Mouse (Mus musculus) heart, embryonic 15.5 days (tissue): ENCODE data around the gene Dpp9. TPM values are rescaled to one million over a fixed set of nuclear protein-coding genes. Genes with fewer than 3 reads are reported as not detected.

Experiments used
- ATAC-seq: fragments of 200-750 bp; cut with Nextera tagmentation; replicated peaks from 2 replicates; pipeline ENCODE4 v1.8.0; 2017; ENCODE audit warnings: low read depth, moderate TSS enrichment; ENCODE audit not compliant: insufficient number of reproducible peaks, insufficient read depth, low FRiP score
- H3K27ac ChIP-seq: fragments of 300-500 bp; sonication (generic); 2 replicates; pipeline ENCODE4 v1.5.1; 2015; ENCODE audit warnings: mild to moderate bottlenecking, inconsistent platforms
- H3K27me3 ChIP-seq: fragments of 300-500 bp; sonication (generic); 2 replicates; pipeline ENCODE4 v1.6.1; 2015; ENCODE audit warnings: inconsistent platforms
- H3K36me3 ChIP-seq: fragments of 300-500 bp; sonication (generic); 2 replicates; pipeline ENCODE4 v1.6.1; 2015; ENCODE audit warnings: mild to moderate bottlenecking, inconsistent platforms
- H3K4me1 ChIP-seq: fragments of 300-500 bp; sonication (generic); replicated peaks from 2 replicates; pipeline ENCODE4 v1.6.1; 2015; ENCODE audit warnings: inconsistent platforms
- H3K4me2 ChIP-seq: fragments of 300-500 bp; sonication (generic); 2 replicates; pipeline ENCODE4 v1.6.1; 2015; ENCODE audit warnings: inconsistent platforms, mild to moderate bottlenecking, moderate library complexity
- H3K4me3 ChIP-seq: fragments of 300-500 bp; sonication (generic); 2 replicates; pipeline ENCODE4 v1.5.1; 2015; ENCODE audit warnings: mild to moderate bottlenecking, inconsistent platforms
- H3K9ac ChIP-seq: fragments of 300-500 bp; sonication (generic); 2 replicates; pipeline ENCODE4 v1.6.1; 2015; ENCODE audit warnings: mild to moderate bottlenecking, inconsistent platforms
- H3K9me3 ChIP-seq: fragments of 300-500 bp; sonication (generic); replicated peaks from 2 replicates; pipeline ENCODE4 v1.6.1; 2016; ENCODE audit warnings: inconsistent platforms
- WGBS: fragments of 180-500 bp; shearing (Covaris S2); methylation state at CpG from one replicate; pipeline ENCODE4 v1.1.7; 2015; ENCODE audit warnings: mixed read lengths; 5-methylcytosine and 5-hydroxymethylcytosine counted together
- polyA plus RNA-seq: library from polyadenylated mRNA; unstranded; fragments of >200 nt; fragmentation: Nextera tagmentation; extraction: Ambion mirVana; gene quantifications from 2 replicates; pipeline ENCODE4 v1.2.1, GENCODE M21; 2015

Gene Dpp9
- polyA plus RNA-seq, 1 experiment from 2014 or later, result 19.7 TPM

DNA sequence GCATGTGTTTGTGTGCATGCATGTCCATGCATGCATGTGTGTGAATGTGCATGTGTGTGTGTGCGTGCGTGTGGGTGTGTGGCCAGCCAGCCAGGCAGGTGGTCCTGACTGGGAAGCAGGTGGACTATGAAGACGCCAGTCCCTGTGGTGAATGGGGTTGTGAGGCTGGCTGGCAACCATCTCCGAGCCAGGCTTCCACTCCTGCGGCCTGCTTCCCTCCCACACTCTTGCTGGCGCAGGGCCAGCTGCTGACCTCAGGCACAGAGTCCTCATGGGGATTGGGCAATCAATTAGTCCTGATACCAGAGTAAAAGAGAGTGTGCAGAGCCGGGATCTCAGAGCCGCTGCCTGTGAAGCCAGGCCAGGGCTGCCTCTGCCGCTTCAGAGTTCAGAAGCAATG lies 65.1 kb downstream of the Dpp9 start:
- H3K27me3 ChIP-seq, result peaks cover 90% of the 10 kb centered on the region
- H3K27ac ChIP-seq, result no peak overlapping the region
- H3K9ac ChIP-seq, result no peak overlapping the region
- H3K4me1 ChIP-seq, result peaks cover 11% of the 10 kb centered on the region
- no peaks in the 10 kb centered on the region for H3K9me3 ChIP-seq
- no peak for ATAC-seq
- 30% methylated on average over 9 of the region's 9 CpGs for WGBS
- H3K4me3 ChIP-seq, result no peak overlapping the region
- no peak overlapping the region for H3K4me2 ChIP-seq
- H3K36me3 ChIP-seq, result no peaks in the 10 kb centered on the region

DNA sequence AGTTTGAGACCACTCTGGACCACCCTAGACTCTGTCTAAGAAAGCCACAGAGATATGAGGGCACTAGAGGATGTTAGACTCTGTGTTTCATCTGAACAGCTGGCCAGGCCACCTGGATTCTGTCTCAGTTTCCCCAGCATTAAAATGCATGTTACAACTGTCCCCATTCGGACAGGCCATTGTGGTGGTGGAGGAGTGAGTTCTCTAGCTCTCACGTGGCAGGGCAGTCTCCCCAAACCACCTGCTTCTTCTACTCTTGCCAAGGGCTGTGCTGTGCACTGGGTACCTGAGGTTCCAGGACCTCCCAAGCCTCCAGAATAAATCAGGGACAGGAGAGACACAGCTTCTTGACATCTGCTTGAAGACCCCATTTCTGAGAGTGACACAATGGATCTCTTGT lies 68.8 kb downstream of the Dpp9 start:
- Histone ChIP-seq H3K4me2 (no peak overlapping the region), H3K27me3 (peaks cover 90% of the 10 kb centered on the region), H3K4me3 (no peak overlapping the region), H3K27ac (no peak overlapping the region), H3K9me3 (no peaks in the 10 kb centered on the region), H3K36me3 (no peaks in the 10 kb centered on the region), H3K9ac (no peak overlapping the region), H3K4me1 (peaks cover 13% of the 10 kb centered on the region)
- 37% methylated on average over 2 of the region's 2 CpGs for WGBS
- ATAC-seq, result no peak

DNA sequence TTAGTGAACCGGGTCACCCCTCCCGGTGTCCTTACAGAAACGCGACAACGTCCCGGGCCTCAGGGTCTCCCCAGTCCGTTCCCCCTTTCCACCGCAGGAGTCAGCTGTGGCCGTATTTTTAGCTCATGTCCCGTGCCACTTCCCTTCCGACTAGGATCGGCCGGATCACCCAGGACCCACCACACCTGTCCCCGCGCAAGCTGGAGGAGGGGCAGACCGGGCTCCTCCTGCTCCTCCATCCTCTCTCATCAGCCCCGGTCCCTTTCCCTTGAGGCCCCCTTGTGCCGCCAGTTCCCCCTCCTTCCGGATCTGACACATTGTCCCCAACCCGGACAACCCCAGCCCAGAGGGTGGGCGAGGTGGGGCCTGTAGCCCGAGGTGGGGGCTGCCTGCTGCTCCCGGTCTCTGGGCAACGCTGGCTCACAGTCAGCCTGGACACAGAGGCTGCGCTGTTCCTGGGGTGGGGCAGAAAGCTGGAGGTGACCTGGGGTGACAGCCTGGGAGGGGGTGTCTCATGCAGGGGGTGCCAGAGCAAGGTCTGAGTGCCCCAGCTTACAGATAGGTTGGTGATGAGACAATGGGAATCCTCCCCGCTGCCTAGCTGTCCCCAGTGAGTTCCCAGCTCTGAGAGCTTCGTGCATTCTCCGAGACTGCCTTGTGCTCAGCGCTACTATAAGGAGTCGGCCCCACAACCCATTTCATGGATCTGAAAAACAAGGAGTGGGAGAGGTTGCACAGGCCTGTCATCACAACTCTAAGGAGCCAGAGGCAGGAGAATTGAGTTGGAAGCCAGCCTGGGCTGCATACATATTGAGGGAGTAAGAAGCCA lies 69.7 kb downstream of the Dpp9 start:
- H3K4me2 ChIP-seq, result peak overlapping the region; percentile 45
- no peak overlapping the region for H3K27ac ChIP-seq
- 0 out of 2 replicates have a peak overlapping the region, but pooled peaks have one; percentile 17 for H3K9ac ChIP-seq
- peaks cover 13% of the 10 kb centered on the region for H3K4me1 ChIP-seq
- peak overlapping the region; percentile 8 for H3K4me3 ChIP-seq
- 0 out of 2 replicates have a peak, but pooled peaks have one; percentile 11 for ATAC-seq
- H3K36me3 ChIP-seq, result no peaks in the 10 kb centered on the region
- no peaks in the 10 kb centered on the region for H3K9me3 ChIP-seq
- H3K27me3 ChIP-seq, result peaks cover 90% of the 10 kb centered on the region
- WGBS, result 2% methylated on average over 30 of the region's 30 CpGs

DNA sequence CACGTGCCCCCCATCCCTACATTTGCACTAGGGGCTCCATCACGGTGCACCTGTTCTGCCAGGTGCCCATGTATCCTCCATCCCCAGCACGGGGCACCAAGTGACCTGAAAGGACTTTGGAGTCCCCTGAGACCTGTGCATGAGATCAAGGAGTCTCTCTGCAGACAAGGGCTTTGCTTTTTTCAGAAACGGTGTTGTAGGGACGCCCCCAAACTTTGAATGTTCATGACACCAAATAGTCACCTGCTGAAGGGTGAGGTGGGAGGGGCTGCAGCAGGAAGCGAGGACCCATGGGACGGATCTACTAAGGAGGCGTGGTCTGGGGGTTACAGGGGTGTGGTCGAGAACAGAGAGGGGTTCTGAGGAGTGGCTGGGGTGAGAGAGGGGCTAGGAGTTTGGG lies 70.4 kb downstream of the Dpp9 start:
- Histone ChIP-seq H3K4me2 (peak overlapping the region; percentile 45), H3K27ac (no peak overlapping the region), H3K4me1 (peaks cover 7% of the 10 kb centered on the region), H3K9ac (0 out of 2 replicates have a peak overlapping the region, but pooled peaks have one; percentile 17), H3K9me3 (no peaks in the 10 kb centered on the region), H3K36me3 (no peaks in the 10 kb centered on the region), H3K4me3 (peak overlapping the region; percentile 8; the same call in 1 of the 2 replicates), H3K27me3 (peaks cover 91% of the 10 kb centered on the region)
- no peak for ATAC-seq
- 22% methylated on average over 9 of the region's 9 CpGs for WGBS

DNA sequence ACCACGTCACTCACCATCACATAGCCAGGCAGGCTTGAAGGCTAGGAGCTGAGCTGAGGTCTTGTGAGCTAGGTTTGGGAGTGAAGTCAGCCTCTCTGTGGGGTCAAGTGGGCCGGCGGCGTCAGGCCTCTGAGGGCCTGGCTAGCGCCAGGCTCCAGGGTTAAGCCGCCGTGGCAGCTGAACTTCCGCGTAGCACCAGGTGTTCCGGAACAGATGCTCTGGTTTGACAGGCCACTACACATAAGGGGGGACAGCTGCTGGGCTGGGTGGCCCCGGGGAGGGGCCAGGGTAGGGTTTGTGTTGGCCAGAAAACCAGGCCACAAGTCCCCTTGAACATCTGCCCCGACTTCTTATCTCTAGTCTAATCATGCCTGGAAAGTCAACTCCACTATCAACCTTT lies 71.3 kb downstream of the Dpp9 start:
- no peak overlapping the region for H3K4me2 ChIP-seq
- H3K9ac ChIP-seq, result no peak overlapping the region
- H3K9me3 ChIP-seq, result no peaks in the 10 kb centered on the region
- 49% methylated on average over 12 of the region's 12 CpGs for WGBS
- peaks cover 8% of the 10 kb centered on the region for H3K4me1 ChIP-seq
- no peak overlapping the region for H3K27ac ChIP-seq
- H3K27me3 ChIP-seq, result peaks cover 94% of the 10 kb centered on the region
- no peak for ATAC-seq
- H3K36me3 ChIP-seq, result no peaks in the 10 kb centered on the region
- H3K4me3 ChIP-seq, result no peak overlapping the region

DNA sequence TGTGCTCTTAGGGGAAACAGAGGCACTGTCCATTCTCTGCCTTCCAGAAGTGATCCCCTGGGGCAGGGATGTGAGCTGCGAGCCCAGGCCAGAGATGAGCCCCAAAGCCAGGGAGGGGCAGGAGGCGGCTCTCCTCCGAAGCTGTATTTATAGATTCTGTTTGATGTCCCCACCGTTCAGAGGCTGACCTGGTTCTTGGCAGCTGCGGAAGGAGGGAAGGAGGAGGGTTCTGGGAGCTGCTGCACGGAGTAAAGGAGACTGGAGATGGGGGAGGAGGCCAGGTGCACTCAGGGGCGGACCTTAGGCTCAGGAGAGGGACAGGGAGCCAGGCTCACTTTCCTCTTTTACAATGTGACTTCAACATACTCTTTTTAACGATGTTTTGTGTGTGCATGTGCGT lies 72.6 kb downstream of the Dpp9 start:
- Histone ChIP-seq H3K4me1 (peaks cover 19% of the 10 kb centered on the region), H3K9me3 (no peaks in the 10 kb centered on the region), H3K4me2 (no peak overlapping the region), H3K36me3 (no peaks in the 10 kb centered on the region), H3K9ac (no peak overlapping the region), H3K27me3 (peaks cover 99% of the 10 kb centered on the region), H3K4me3 (no peak overlapping the region), H3K27ac (no peak overlapping the region)
- no peak for ATAC-seq
- WGBS, result 23% methylated on average over 9 of the region's 9 CpGs

DNA sequence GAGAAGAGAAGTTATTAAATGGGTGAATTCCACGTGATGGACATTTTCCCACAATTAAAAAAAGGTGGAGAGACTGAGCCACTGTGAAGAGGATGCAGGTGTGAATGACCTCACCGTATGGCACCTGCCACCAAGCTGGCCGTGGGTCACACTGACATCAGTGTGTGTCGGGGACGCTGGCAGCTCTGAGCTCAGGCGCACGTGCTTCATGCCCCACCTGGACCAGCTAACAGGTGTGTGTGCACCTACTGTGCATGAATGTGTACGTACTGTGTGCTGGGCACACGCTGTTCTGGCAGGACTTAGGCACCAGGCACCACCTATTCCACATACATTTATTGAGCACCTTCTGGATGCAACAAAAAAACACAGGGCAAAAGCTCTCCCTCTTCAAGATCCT lies 74.2 kb downstream of the Dpp9 start:
- H3K4me3 ChIP-seq, result no peak overlapping the region
- no peak overlapping the region for H3K4me2 ChIP-seq
- H3K27ac ChIP-seq, result no peak overlapping the region
- H3K9me3 ChIP-seq, result no peaks in the 10 kb centered on the region
- 69% methylated on average over 9 of the region's 9 CpGs for WGBS
- ATAC-seq, result no peak
- no peak overlapping the region for H3K9ac ChIP-seq
- H3K4me1 ChIP-seq, result peaks cover 25% of the 10 kb centered on the region
- H3K27me3 ChIP-seq, result peaks cover 99% of the 10 kb centered on the region
- H3K36me3 ChIP-seq, result no peaks in the 10 kb centered on the region

DNA sequence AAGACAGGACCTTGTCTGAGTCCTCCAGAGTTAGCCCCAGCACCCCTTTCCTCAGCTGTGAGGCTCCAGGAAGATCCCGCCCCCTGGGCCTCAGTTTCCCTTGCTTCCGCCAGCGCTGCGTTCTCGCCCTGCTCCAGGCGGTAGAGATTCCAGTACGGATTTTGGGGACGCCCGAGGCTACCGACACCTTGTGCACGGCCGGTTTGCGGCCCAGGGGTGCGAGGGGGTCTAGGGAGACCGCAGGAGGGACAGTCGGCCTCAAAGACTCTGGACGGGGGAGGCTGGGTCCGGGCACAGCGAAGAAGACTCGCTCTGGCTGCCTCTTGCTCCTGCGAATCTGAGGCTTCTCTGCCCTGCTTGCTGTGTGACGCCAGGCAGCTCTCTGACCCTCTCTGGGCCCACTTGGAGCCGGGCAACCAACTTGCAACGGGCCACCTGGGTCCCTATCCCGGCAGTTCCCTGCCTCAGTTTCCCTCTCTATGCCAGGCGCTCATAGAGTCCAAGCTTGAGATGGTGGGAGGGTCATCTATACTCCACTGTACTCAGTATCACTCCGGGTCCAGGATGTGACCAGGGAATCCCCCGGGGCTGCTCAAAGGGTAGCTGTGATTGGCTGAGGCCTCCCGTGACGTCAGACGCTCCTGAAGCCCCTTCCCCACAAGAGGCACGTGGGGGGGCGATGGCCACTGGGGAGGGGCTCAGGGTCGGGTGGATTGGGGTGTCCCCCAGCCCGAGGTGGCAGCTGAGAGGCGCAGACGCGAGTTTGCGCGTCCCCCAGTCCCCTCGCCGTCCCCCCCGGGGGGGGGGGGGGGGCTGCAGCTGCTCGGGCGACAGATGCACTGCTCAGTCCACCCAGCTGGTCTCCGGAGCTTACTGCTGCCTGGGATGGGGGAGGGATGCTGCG lies 76.8 kb downstream of the Dpp9 start:
- Histone ChIP-seq H3K9ac (peak overlapping the region; percentile 31; the same call in 1 of the 2 replicates), H3K9me3 (no peaks in the 10 kb centered on the region), H3K4me1 (peaks cover 29% of the 10 kb centered on the region), H3K27me3 (peaks cover 93% of the 10 kb centered on the region), H3K36me3 (no peaks in the 10 kb centered on the region), H3K27ac (no peak overlapping the region), H3K4me3 (peak overlapping the region; percentile 44), H3K4me2 (peak overlapping the region; percentile 65)
- 1% methylated on average over 45 of the region's 47 CpGs for WGBS
- ATAC-seq, result no peak

DNA sequence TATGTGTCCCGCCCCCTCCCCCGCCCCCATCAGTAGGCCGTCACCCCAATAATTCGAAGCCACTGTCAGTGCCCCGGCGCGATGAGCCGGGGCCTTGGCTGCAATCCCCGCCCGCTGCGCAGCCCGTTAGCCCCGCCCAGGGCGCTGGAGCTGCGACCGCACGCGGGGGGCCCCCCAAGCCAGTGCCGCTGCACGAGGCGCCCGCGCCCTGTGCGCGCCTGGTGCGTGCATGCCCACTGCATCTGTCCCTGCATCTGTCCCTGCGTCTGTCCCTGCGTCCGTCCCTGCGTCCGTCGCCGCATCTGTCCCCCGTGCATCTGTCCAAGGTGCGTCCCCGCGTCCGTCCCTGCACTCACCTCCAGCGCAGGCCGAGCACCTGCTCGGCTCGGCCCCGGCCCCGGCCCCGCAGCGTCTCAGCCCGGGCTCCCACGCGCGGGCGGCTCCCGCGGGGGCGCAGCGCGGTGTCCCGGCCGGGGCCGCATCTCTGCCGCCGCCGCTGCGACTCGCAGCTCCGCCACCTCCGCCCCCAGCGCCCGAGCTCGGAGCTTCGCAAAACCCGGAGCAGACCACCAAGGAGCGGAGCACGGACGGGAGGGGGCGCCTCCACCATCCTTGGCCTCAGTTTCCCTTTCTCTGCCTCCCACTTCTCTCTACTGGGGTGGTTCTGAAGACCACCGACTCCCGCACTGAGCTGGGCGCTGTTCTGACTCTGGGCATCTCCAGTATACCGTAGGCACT lies 78.7 kb downstream of the Dpp9 start, which contains the start of gene Sema6b:
Gene Sema6b, minus strand, starts transcription at position 486 of the 738 bp plus-strand sequence.
- Histone ChIP-seq H3K4me2 (peak within 1 kb of the TSS; percentile 99), H3K27me3 (peaks cover 81% of the 10 kb centered on the region), H3K4me1 (peaks cover 29% of the 10 kb centered on the region), H3K36me3 (no peaks in the 10 kb centered on the region), H3K4me3 (peak within 1 kb of the TSS; percentile 73), H3K9ac (peak within 1 kb of the TSS; percentile 56), H3K27ac (no peak within 1 kb of the TSS), H3K9me3 (no peaks in the 10 kb centered on the region)
- 2% methylated on average over 75 of the region's 79 CpGs for WGBS
- ATAC-seq, result no peak

DNA sequence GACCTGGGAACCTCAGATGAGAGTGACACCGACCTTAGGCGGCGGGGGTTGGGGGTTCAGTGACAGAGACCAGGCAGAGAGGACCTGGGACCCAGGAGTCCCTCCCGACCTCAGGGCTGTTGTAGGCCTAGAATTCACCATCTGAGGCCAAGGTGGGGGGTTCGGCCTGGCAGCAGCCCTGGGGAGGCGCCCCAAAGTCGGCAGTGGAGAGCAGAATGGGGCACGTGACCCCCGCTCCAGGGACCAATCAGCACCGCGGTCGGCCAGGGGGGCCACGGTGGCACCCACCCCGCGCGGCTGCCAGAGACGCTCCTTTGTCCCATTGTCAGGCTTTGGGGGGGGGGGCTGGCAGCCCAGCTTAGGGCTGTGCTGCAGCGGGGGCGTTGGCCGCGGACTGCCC lies 79.3 kb downstream of the Dpp9 start:
- ATAC-seq, result no peak
- peaks cover 79% of the 10 kb centered on the region for H3K27me3 ChIP-seq
- H3K9me3 ChIP-seq, result no peaks in the 10 kb centered on the region
- WGBS, result 11% methylated on average over 21 of the region's 21 CpGs
- H3K4me3 ChIP-seq, result peak overlapping the region; percentile 73
- no peak overlapping the region for H3K27ac ChIP-seq
- peaks cover 35% of the 10 kb centered on the region for H3K4me1 ChIP-seq
- no peak overlapping the region for H3K9ac ChIP-seq
- peak overlapping the region; percentile 99 for H3K4me2 ChIP-seq
- H3K36me3 ChIP-seq, result no peaks in the 10 kb centered on the region
